Mouse (Mus musculus) kidney, postnatal 36 days (tissue): Measurements from ENCODE around the gene Ola1.

Experiments used
- DNase-seq, 2 experiments: peaks; one replicate each; pipeline ENCODE4 v3.0.0; 2021 to 2022; ENCODE audit warnings: mixed read lengths in 2 of 2

Ola1 gene

GRCm38 (mm10) chr2:73063911-73064619 lies 154.7 kb downstream of the Ola1 start:
- no peak for DNase-seq

GRCm38 (mm10) chr2:73060259-73060585 lies 158.5 kb downstream of the Ola1 start:
- DNase-seq, result no peak

- DNase-seq, result peak; percentile 20 to 76
These were observed 159.0 kb downstream of the Ola1 start for GRCm38 (mm10) chr2:73059550-73060258.

GRCm38 (mm10) chr2:73058344-73058743 lies 160.4 kb downstream of the Ola1 start:
- no peak for DNase-seq

GRCm38 (mm10) chr2:73057589-73057988 lies 161.1 kb downstream of the Ola1 start:
- no peak for DNase-seq

- DNase-seq, result no peak
These were observed 162.4 kb downstream of the Ola1 start for GRCm38 (mm10) chr2:73056090-73056956.

GRCm38 (mm10) chr2:73053791-73054490 lies 164.8 kb downstream of the Ola1 start:
- DNase-seq, result no peak

GRCm38 (mm10) chr2:73050401-73050800 lies 168.3 kb downstream of the Ola1 start:
- no peak for DNase-seq

GRCm38 (mm10) chr2:73049977-73050376 lies 168.7 kb downstream of the Ola1 start:
- no peak for DNase-seq

GRCm38 (mm10) chr2:73049001-73049684 lies 169.6 kb downstream of the Ola1 start:
- DNase-seq, result no peak

GRCm38 (mm10) chr2:73047061-73047741 lies 171.5 kb downstream of the Ola1 start:
- DNase-seq, result peak; percentile 22 to 33

GRCm38 (mm10) chr2:73046576-73046975 lies 172.1 kb downstream of the Ola1 start:
- DNase-seq, result peak; percentile 35 to 51

GRCm38 (mm10) chr2:73045505-73045904 lies 173.2 kb downstream of the Ola1 start:
- DNase-seq, result no peak
